Mouse (Mus musculus): ENCODE measurements around the gene Myo1h.

Myo1h gene

GRCm38 (mm10) chr5:114359586-114359985 is 70.6 kb downstream of the Myo1h start:
- DNase-seq (ENCODE audit: low read depth, low spot score), result no peak

DNA sequence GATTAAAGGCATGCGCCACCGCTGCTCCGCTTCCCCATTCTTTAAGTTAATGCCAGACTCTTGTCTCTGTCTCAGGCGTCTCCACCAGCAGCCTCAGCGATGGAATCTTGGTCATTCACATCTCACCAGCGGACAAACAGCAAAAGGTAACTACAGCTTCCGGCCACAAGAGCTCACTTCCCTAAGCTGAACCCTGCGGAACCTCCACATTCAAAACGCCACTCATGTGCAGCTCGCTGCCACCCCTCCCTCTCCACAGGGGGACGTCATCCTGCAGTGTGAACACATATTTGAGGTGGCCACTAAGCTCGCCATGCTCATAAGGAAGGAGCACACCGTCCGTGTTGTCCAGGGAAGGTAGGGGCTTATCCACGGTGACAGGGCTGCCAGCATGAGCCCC is 72.0 kb downstream of the Myo1h start:
- no peak for DNase-seq (ENCODE audit: low read depth, low spot score)

- no peak for DNase-seq (ENCODE audit: low read depth, low spot score)
Measured at GRCm38 (mm10) chr5:114365043-114365752, 76.2 kb downstream of the Myo1h start.

DNA sequence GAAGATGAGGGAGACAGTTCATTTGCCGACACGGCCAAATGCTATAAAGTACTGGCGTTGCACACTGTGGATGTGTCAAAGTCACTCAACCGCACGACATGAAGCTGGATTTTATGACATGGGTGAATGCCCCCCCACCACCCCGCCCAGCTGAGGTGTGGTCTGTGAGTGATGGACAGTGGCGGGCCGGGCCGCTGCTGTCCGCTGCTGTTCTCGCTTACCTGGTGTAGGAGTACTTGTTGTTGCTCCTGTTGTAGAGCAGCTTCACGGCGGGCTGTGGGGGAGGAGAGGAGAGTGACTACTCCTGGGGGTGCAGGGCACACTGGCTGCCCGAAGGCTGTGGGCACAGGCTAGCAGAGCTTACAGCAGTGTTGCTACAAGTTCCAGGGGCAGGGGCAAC is 79.2 kb downstream of the Myo1h start:
- DNase-seq (ENCODE audit: low read depth, low spot score), result no peak

- no peak for DNase-seq (ENCODE audit: low read depth, low spot score)
Measured at GRCm38 (mm10) chr5:114368803-114369496, 80.0 kb downstream of the Myo1h start.

DNA sequence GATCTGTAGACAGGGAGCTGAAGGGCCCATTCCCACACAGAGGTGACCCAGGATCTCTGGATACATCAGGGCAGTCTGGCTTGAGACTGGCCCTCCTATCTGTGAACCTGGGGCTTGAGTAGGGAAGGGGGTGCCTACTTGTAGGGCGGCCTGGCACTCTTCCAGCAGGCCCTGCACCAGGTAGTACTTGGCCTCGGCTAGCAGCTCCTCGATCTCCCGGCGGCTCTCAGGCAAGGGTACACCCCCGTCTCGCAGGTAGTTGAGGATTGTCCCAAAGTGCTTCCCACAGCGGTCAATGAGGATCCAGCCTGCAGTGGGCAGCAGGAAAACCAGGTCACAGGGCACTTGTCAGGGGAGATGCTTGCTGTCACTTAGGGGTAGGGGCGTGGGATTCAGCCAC is 81.0 kb downstream of the Myo1h start:
- DNase-seq (ENCODE audit: low read depth, low spot score), result no peak

GRCm38 (mm10) chr5:114370371-114370776 is 81.4 kb downstream of the Myo1h start:
- DNase-seq (ENCODE audit: low read depth, low spot score), result no peak

DNA sequence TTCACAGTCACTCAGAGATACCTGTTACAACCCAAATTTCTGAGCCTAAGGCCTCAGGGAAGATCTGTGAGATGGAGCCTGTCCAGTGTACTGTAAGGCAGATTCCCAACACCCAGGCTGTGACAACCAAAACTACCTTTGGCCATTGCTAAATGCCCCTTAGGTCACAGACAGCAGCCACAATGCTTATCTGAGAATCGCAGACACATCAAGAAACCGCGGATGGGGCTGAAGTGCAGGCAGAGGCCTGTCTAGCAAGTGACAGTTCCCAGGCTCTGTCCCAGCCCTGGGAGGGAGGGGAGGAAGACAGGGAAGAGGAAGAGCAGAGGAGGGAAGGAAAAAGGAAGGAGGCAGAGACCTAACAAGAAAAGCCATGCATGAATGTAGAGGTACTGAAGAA is 82.4 kb downstream of the Myo1h start:
- no peak for DNase-seq (ENCODE audit: low read depth, low spot score)

GRCm38 (mm10) chr5:114371731-114372473 is 82.9 kb downstream of the Myo1h start:
- DNase-seq (ENCODE audit: low read depth, low spot score), result no peak

DNA sequence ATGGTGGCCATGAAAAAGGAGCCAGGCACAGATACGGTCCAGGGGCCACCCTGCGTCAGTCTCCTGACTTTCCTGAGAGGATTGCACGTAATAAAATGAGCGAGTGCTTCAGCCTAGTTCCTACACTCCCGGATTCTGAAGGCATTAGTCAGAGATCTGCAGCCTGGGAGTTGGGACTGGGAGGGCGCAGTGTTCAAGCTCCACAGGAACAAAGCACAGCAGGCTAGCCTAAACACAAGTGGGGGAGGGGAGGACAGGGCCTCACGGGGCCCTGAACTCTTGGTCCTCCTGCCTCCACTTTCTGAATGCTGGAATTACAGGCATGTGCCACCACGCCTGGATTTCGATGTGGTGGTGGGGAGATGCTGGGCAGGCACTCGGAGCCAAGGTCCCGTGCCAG is 83.6 kb downstream of the Myo1h start:
- no peak for DNase-seq (ENCODE audit: low read depth, low spot score)

DNA sequence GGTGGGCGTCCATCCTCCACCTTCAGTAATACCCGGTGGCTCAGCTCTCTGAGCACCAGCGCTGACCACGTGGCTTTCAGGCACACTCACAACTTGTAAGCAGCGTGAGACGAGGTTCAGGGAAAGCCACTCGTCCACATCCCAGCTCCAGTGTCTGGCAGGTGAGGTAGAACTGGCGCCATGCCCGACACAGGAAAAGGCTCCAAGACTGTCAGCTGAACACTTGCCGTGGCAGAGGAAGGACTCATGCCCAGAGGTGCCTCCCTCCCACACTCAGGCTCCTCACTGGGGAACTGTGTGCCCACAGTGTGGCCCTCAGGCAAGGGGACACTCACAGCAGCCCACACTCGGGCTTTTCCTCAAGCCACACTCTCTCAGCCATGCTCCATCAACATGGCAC is 84.2 kb downstream of the Myo1h start:
- DNase-seq (ENCODE audit: low read depth, low spot score), result no peak

DNA sequence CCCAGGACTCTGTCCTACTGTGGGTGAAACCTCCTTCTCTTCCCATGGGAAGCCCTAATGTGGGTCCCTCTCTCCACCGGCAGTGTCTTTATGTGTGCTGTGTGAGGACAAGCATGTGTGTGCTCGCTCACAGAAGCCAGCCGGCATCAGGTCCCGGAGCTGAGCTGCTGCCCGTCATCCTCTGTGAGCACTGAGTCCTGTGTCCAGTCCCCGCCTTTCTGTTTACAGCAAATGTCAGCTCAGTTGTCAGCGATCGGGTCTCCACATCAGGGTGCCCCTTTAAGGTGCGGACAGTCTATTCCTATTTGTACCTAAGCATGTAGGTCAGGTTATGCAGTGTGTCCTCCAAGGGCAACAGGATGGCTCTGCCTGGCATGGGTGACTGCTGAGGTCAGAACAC is 84.6 kb downstream of the Myo1h start:
- no peak for DNase-seq (ENCODE audit: low read depth, low spot score)

- no peak for DNase-seq (ENCODE audit: low read depth, low spot score)
Measured at GRCm38 (mm10) chr5:114374409-114375213, 85.6 kb downstream of the Myo1h start.

DNA sequence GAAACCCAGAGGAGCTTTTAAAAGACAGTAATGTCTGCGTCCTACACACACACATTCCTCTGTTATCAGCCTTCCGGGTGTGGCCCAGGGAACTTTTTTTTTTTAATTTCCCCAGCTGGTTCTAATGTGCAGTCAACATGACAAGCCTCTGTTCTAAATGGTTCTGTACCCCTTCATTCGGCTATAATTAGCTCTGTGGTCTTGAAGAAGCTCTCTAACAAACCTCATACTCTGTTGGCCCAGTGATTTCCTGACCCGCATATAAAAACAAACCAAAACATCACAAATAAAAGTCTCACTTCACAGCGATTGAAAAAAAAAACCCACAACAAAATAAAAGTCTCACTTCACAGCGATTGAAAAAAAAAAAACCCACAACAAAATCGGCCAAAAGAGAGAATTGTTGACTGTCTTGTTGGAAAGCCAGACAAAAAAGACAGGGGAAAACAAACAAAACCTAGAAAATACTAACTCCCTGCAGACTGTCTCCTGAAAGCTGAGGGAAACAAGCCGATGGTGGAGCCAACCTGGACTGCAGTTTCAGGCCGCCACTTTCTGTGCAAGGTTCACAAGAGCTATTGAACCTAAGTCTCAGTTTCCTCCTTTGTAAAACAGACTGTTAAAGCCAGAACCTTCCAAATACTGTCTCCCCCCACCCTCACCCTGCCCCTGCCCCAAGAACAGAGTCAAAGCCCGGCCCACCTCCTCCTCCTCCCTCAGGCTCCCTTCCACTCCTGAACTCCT is 89.4 kb downstream of the Myo1h start:
- no peak for DNase-seq (ENCODE audit: low read depth, low spot score)

DNA sequence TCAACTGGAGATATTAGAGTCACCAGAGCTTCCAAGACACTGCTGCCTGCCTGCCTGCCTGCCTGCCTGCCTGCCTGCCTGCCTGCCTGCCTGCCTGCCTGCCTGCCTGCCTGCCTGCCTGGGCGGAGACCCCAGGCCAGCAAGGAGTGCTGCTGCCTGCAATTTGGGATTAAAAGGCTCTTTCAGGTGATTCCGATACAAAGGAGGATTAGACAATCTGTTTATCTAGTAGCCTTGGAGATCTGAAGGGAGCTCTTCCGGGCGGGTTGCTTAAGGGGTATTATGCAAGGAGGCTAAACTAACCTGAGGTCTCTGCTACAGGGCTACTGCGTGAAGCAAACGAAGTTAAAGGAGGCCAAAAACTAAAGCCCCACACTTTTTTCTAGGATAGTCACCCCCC is 90.0 kb downstream of the Myo1h start:
- no peak for DNase-seq (ENCODE audit: low read depth, low spot score)

DNA sequence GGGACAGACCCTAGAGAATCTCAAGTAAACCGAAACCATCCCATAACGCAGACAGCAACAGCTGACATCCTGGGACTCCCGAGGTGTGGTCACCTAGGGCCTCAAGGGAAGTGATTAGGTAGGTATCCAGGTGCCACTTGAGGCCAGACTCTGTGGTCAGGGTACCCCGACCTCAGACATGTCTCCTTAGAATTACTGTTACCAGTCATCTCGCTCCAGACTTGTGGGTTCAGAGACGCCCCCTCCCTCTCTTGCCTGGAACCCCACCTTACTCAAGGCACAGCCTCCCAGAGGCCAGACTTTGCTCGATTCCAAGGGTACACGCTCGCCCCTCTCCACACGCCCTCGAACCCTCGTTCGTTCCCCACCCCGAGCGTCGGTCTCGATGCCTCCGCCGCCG is 90.8 kb downstream of the Myo1h start:
- no peak for DNase-seq (ENCODE audit: low read depth, low spot score)

GRCm38 (mm10) chr5:114380209-114381012 is 91.4 kb downstream of the Myo1h start, which contains the start of the genes Kctd10 and Ube3b:
Gene Kctd10, minus strand, starts transcription at chr5:114380508.
Gene Ube3b, plus strand, starts transcription at chr5:114380607.
- peak; percentile 88 for DNase-seq (ENCODE audit: low read depth, low spot score)

DNA sequence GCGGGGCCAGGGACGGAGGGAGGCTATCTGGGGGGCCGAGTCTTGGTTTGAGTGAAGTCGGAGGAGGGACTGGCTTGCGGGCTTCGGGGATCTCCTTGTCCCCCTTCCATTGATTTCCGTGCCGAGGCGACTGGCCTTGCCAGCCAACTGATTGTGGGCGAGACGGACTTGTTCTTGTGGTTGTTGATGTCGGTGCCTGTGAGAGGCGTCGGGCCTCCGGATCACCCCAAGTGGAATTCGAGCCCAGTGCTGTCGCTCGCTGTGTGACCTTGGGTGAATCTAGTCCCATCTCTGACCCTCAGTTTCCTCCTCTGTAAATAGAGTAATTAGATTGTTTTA is 92.0 kb downstream of the Myo1h start:
- DNase-seq (ENCODE audit: low read depth, low spot score), result no peak

GRCm38 (mm10) chr5:114383184-114383904 is 94.4 kb downstream of the Myo1h start:
- DNase-seq (ENCODE audit: low read depth, low spot score), result no peak

DNA sequence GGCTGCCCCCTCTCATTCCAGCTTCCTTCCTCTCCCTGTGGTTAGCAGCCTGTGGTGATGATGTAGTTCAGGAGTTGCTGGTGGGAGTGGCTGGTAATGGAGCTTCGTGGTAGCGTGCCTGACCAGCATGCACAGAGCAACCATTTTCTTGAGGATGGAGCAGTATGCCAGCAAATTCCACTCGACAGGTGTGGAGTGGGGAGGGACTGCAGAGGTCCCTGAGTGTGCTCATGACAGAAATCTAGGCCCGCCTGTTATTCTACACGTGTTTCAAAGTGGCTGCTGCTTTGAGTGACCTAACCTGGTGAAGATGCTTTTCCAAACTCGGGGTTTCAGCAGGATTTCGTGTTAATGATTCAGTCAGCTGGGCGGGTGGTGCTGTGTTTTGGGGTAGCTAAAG is 95.5 kb downstream of the Myo1h start:
- DNase-seq (ENCODE audit: low read depth, low spot score), result no peak
